Mouse (Mus musculus): ENCODE results near the gene Ndufa11. TPM values are rescaled to one million over a fixed set of nuclear protein-coding genes. Genes with fewer than 3 reads are reported as not detected.

Ndufa11 gene
- polyA plus RNA-seq, 1 experiment = 75.1 TPM

DNA sequence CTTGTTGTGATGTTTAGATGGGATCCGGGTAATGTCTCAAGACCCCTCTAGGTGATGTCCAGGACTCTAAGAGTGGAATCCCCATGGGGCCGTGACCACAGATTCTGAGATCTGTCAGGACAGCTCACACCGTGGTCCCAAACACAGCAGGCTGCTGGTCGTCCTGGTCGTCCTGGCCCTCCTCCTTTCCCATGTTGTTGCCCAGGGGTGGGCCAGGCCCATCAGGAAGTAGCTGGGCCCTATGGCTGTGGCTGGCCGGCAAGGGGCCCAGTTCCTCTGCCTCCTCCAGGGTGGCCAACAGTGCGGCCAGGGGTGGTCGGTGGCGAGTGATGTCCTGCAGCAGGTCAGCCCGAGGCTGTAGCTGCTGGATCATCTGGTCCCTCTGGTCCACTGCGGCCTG, 2.2 kb upstream of the Ndufa11 start:
- Histone ChIP-seq H3K27ac (ENCODE audit: insufficient read depth, low read depth, low read length) (no peak overlapping the region), H3K4me3 (ENCODE audit: insufficient read depth, low read length) (no peak overlapping the region), H3K4me1 (ENCODE audit: control insufficient read depth, insufficient read depth, low read length) (peaks cover 10% of the 10 kb centered on the region)
- TF ChIP-seq CTCF (IDR thresholded peaks at IDR 0.05; ENCODE audit: low read depth, low read length) (no peak), POLR2A (IDR thresholded peaks at IDR 0.05; ENCODE audit: borderline replicate concordance, low read depth, low read length) (no peak)

GRCm38 (mm10) chr17:56715914-56716654, 1.5 kb upstream of the Ndufa11 start:
- TF ChIP-seq CTCF (IDR thresholded peaks at IDR 0.05; ENCODE audit: low read depth, low read length) (no peak), POLR2A (IDR thresholded peaks at IDR 0.05; ENCODE audit: borderline replicate concordance, low read depth, low read length) (no peak)
- Histone ChIP-seq H3K4me1 (ENCODE audit: control insufficient read depth, insufficient read depth, low read length) (peaks cover 10% of the 10 kb centered on the region), H3K4me3 (ENCODE audit: insufficient read depth, low read length) (peak overlapping the region; percentile 86), H3K27ac (ENCODE audit: insufficient read depth, low read depth, low read length) (no peak overlapping the region)

DNA sequence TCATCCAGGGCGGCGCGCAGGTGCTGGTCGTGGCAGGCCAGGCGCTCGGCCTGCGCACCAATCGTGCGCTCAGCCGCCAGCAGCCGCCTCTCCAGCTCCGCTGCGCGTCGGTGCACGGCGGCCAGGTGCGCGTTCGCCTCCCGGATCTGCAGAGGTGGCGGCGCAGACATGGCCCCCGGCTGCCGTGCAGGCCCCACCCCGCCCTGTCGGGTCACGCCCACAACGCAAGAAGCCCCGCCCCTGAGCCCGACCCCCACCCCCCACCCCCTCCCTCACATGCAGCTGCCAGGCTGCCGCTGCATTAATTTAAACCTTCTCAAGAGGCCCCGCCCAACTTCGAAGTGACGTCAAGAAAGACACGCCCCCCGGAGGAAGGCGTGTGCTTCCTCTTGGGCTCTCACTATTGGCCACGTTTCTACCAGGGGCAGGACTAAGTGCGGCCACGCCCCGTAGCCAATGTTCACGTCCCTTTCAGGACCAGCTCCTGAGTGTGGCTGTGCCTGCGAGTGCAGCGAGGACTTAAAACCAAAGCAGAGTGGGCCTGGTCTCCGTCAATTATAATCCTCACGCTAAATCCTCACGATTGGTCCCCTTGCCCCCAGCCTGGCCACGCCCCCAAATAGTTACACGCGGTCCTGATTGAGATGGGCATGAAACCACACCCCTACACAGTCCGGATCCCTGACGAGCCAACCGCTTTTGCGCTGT, 758 bp upstream of the Ndufa11 start:
- TF ChIP-seq POLR2A (IDR thresholded peaks at IDR 0.05; ENCODE audit: borderline replicate concordance, low read depth, low read length) (no peak), CTCF (IDR thresholded peaks at IDR 0.05; ENCODE audit: low read depth, low read length) (no peak)
- peak overlapping the region; percentile 86 for H3K4me3 ChIP-seq (ENCODE audit: insufficient read depth, low read length)
- H3K27ac ChIP-seq (ENCODE audit: insufficient read depth, low read depth, low read length) = no peak overlapping the region
- peaks cover 10% of the 10 kb centered on the region for H3K4me1 ChIP-seq (ENCODE audit: control insufficient read depth, insufficient read depth, low read length)

GRCm38 (mm10) chr17:56722441-56722840, 4.9 kb downstream of the Ndufa11 start:
- Histone ChIP-seq H3K4me3 (ENCODE audit: insufficient read depth, low read length) (no peak overlapping the region), H3K27ac (ENCODE audit: insufficient read depth, low read depth, low read length) (no peak overlapping the region), H3K4me1 (ENCODE audit: control insufficient read depth, insufficient read depth, low read length) (peaks cover 10% of the 10 kb centered on the region)
- no peak for TF ChIP-seq CTCF (IDR thresholded peaks at IDR 0.05; ENCODE audit: low read depth, low read length)

- no peak for TF ChIP-seq POLR2A (IDR thresholded peaks at IDR 0.05; ENCODE audit: borderline replicate concordance, low read depth, low read length)
- TF ChIP-seq CTCF (IDR thresholded peaks at IDR 0.05; ENCODE audit: low read depth, low read length) = no peak
- Histone ChIP-seq H3K27ac (ENCODE audit: insufficient read depth, low read depth, low read length) (no peak overlapping the region), H3K4me1 (ENCODE audit: control insufficient read depth, insufficient read depth, low read length) (peaks cover 8% of the 10 kb centered on the region), H3K4me3 (ENCODE audit: insufficient read depth, low read length) (no peak overlapping the region)
Observed at GRCm38 (mm10) chr17:56723419-56724161, 6.0 kb downstream of the Ndufa11 start.

DNA sequence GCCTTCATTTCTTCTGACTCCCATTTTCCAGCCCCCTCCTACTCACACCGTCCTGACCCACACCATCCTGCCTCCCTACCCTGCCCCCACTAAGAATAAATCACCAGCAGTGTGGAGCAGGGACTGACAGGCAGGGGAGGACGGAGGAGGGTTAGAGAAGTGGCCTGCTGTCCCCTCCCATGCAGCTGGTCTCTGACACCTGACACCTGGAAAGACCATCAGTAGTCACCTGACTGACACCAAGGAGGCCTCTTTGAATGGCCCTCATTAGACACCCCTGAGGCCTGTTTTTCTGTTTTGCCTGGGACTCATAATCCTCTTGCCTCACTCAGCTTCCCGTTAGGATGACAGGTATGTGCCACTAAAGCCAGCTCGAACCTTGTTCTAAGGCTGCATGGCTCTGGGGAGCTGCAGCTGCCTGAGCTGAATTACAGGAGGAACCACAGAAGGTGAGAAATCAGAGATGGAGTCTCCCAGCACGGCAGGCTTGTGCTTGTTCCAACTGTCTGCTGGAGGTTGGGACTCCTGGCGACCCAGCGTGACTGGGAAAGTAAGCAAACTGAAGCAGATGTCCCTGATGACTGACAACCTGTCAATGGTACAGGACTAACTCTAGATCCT, 9.6 kb downstream of the Ndufa11 start:
- TF ChIP-seq POLR2A (IDR thresholded peaks at IDR 0.05; ENCODE audit: borderline replicate concordance, low read depth, low read length) = no peak
- no peak for TF ChIP-seq CTCF (IDR thresholded peaks at IDR 0.05; ENCODE audit: low read depth, low read length)
- Histone ChIP-seq H3K27ac (ENCODE audit: insufficient read depth, low read depth, low read length) (no peak overlapping the region), H3K4me1 (ENCODE audit: control insufficient read depth, insufficient read depth, low read length) (no peaks in the 10 kb centered on the region), H3K4me3 (ENCODE audit: insufficient read depth, low read length) (no peak overlapping the region)

GRCm38 (mm10) chr17:56727659-56728058, 10.1 kb downstream of the Ndufa11 start:
- Histone ChIP-seq H3K4me1 (ENCODE audit: control insufficient read depth, insufficient read depth, low read length) (no peaks in the 10 kb centered on the region), H3K27ac (ENCODE audit: insufficient read depth, low read depth, low read length) (no peak overlapping the region), H3K4me3 (ENCODE audit: insufficient read depth, low read length) (no peak overlapping the region)
- TF ChIP-seq CTCF (IDR thresholded peaks at IDR 0.05; ENCODE audit: low read depth, low read length) (no peak), POLR2A (IDR thresholded peaks at IDR 0.05; ENCODE audit: borderline replicate concordance, low read depth, low read length) (no peak)

DNA sequence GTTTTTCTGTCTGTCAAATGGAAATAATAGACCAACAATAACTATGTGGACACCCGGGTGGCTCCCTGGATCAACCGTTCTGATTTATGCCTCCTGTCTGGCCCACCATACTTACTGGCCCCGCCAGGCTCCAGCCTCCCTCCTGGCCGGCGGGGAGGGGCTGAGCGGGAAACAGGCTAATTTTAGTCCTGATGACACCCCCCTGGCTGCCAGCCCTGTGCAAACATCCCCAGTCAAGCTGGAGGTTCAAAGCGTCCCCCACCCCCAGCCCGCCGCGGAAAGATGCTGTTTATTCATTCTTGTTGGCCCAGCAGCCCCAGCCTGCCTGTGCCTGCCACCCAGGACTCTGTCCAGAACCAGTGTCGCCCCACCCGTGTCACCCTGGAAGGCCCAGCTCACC, 10.6 kb downstream of the Ndufa11 start:
- TF ChIP-seq POLR2A (IDR thresholded peaks at IDR 0.05; ENCODE audit: borderline replicate concordance, low read depth, low read length) (no peak), CTCF (IDR thresholded peaks at IDR 0.05; ENCODE audit: low read depth, low read length) (no peak)
- Histone ChIP-seq H3K4me3 (ENCODE audit: insufficient read depth, low read length) (no peak overlapping the region), H3K4me1 (ENCODE audit: control insufficient read depth, insufficient read depth, low read length) (no peaks in the 10 kb centered on the region)

GRCm38 (mm10) chr17:56729151-56729550, 11.6 kb downstream of the Ndufa11 start:
- Histone ChIP-seq H3K27ac (ENCODE audit: insufficient read depth, low read depth, low read length) (no peak overlapping the region), H3K4me3 (ENCODE audit: insufficient read depth, low read length) (no peak overlapping the region), H3K4me1 (ENCODE audit: control insufficient read depth, insufficient read depth, low read length) (no peaks in the 10 kb centered on the region)
- no peak for TF ChIP-seq CTCF (IDR thresholded peaks at IDR 0.05; ENCODE audit: low read depth, low read length)
- TF ChIP-seq POLR2A (IDR thresholded peaks at IDR 0.05; ENCODE audit: borderline replicate concordance, low read depth, low read length) = no peak

More for the DNA sequence above, 10.6 kb downstream of the Ndufa11 start:
- H3K27ac ChIP-seq (ENCODE audit: insufficient read depth, low read depth, low read length) = no peak overlapping the region
